Mouse (Mus musculus): ENCODE data around the gene Ssc4d.

- TF ChIP-seq GATA1 (IDR thresholded peaks at IDR 0.05; ENCODE audit: low read length) (no peak), TAL1 (IDR thresholded peaks at IDR 0.05; ENCODE audit: low read length) (no peak)
Observed at GRCm38 (mm10) chr5:135971876-135972275, 2.5 kb downstream of the Ssc4d start.
